Mouse (Mus musculus): ENCODE measurements around the gene Snrpa. TPM values are rescaled to one million over a fixed set of nuclear protein-coding genes. Genes with fewer than 3 reads are reported as not detected.

Snrpa gene
- polyA plus RNA-seq, 1 experiment from 2014 or later: 82.7 TPM

GRCm38 (mm10) chr7:27198355-27198754, 2.3 kb upstream of the Snrpa start:
- no peak for ATAC-seq (ENCODE audit: low FRiP score, low TSS enrichment)
- no peak for TF ChIP-seq CTCF (IDR thresholded peaks at IDR 0.05; ENCODE audit: low read depth)
- TF ChIP-seq EP300 (optimal IDR thresholded peaks at IDR 0.05): no peak
- Histone ChIP-seq H3K27ac (replicated peaks) (no peak overlapping the region), H3K9me3 (ENCODE audit: control insufficient read depth, low read length) (no peaks in the 10 kb centered on the region), H3K9ac (ENCODE audit: low read length) (no peak overlapping the region), H3K27me3 (ENCODE audit: control insufficient read depth, insufficient read depth, low read length) (no peaks in the 10 kb centered on the region), H3K4me2 (replicated peaks; ENCODE audit: low read depth) (no peak overlapping the region), H3K36me3 (ENCODE audit: control insufficient read depth, insufficient read depth, low read length) (peaks cover 3% of the 10 kb centered on the region; the same call in 1 of the 2 replicates), H3K4me3 (ENCODE audit: low read depth, low read length) (no peak overlapping the region), H3K4me1 (replicated peaks; ENCODE audit: control insufficient read depth, insufficient read depth) (peaks cover 4% of the 10 kb centered on the region)
- no peak for DNase-seq (ENCODE audit: low spot score)

- TF ChIP-seq EP300 (optimal IDR thresholded peaks at IDR 0.05): no peak
- no peak for TF ChIP-seq CTCF (IDR thresholded peaks at IDR 0.05; ENCODE audit: low read depth)
- Histone ChIP-seq H3K36me3 (ENCODE audit: control insufficient read depth, insufficient read depth, low read length) (peaks cover 3% of the 10 kb centered on the region; the same call in 1 of the 2 replicates), H3K27ac (replicated peaks) (no peak overlapping the region), H3K9me3 (ENCODE audit: control insufficient read depth, low read length) (no peaks in the 10 kb centered on the region), H3K4me2 (replicated peaks; ENCODE audit: low read depth) (no peak overlapping the region), H3K27me3 (ENCODE audit: control insufficient read depth, insufficient read depth, low read length) (no peaks in the 10 kb centered on the region), H3K4me1 (replicated peaks; ENCODE audit: control insufficient read depth, insufficient read depth) (peaks cover 4% of the 10 kb centered on the region), H3K9ac (ENCODE audit: low read length) (no peak overlapping the region), H3K4me3 (ENCODE audit: low read depth, low read length) (no peak overlapping the region)
- 88% methylated on average over 8 of the region's 8 CpGs for WGBS
- no peak for ATAC-seq (ENCODE audit: low FRiP score, low TSS enrichment)
- no peak for DNase-seq (ENCODE audit: low spot score)
Measured at GRCm38 (mm10) chr7:27197634-27198033, 1.6 kb upstream of the Snrpa start.

GRCm38 (mm10) chr7:27197136-27197535, 1.1 kb upstream of the Snrpa start:
- WGBS: 76% methylated on average over 3 of the region's 3 CpGs
- peaks cover 4% of the 10 kb centered on the region for H3K4me1 ChIP-seq (replicated peaks; ENCODE audit: control insufficient read depth, insufficient read depth)
- no peak overlapping the region for H3K4me3 ChIP-seq (ENCODE audit: low read depth, low read length)
- H3K36me3 ChIP-seq (ENCODE audit: control insufficient read depth, insufficient read depth, low read length): peaks cover 8% of the 10 kb centered on the region
- DNase-seq (ENCODE audit: low spot score): no peak
- no peak overlapping the region; the same call in 1 of the 2 replicates for H3K27ac ChIP-seq (replicated peaks)
- no peak for ATAC-seq (ENCODE audit: low FRiP score, low TSS enrichment)
- H3K9ac ChIP-seq (ENCODE audit: low read length): no peak overlapping the region
- H3K9me3 ChIP-seq (ENCODE audit: control insufficient read depth, low read length): no peaks in the 10 kb centered on the region
- TF ChIP-seq EP300 (optimal IDR thresholded peaks at IDR 0.05) (no peak), CTCF (IDR thresholded peaks at IDR 0.05; ENCODE audit: low read depth) (no peak)
- no peaks in the 10 kb centered on the region for H3K27me3 ChIP-seq (ENCODE audit: control insufficient read depth, insufficient read depth, low read length)
- H3K4me2 ChIP-seq (replicated peaks; ENCODE audit: low read depth): no peak overlapping the region

- Histone ChIP-seq H3K27ac (replicated peaks) (no peak overlapping the region), H3K4me3 (ENCODE audit: low read depth, low read length) (no peak overlapping the region), H3K9ac (ENCODE audit: low read length) (no peak overlapping the region), H3K36me3 (ENCODE audit: control insufficient read depth, insufficient read depth, low read length) (peaks cover 27% of the 10 kb centered on the region), H3K27me3 (ENCODE audit: control insufficient read depth, insufficient read depth, low read length) (no peaks in the 10 kb centered on the region), H3K9me3 (ENCODE audit: control insufficient read depth, low read length) (no peaks in the 10 kb centered on the region), H3K4me1 (replicated peaks; ENCODE audit: control insufficient read depth, insufficient read depth) (peaks cover 4% of the 10 kb centered on the region), H3K4me2 (replicated peaks; ENCODE audit: low read depth) (no peak overlapping the region)
- no peak for TF ChIP-seq EP300 (optimal IDR thresholded peaks at IDR 0.05)
- TF ChIP-seq CTCF (IDR thresholded peaks at IDR 0.05; ENCODE audit: low read depth): no peak
- no peak for DNase-seq (ENCODE audit: low spot score)
- 59% methylated on average over 4 of the region's 4 CpGs for WGBS
- no peak for ATAC-seq (ENCODE audit: low FRiP score, low TSS enrichment)
Measured at GRCm38 (mm10) chr7:27193731-27194130, 2.3 kb downstream of the Snrpa start.

GRCm38 (mm10) chr7:27192434-27192833, 3.6 kb downstream of the Snrpa start:
- WGBS: 91% methylated on average over 5 of the region's 5 CpGs
- H3K9me3 ChIP-seq (ENCODE audit: control insufficient read depth, low read length): no peaks in the 10 kb centered on the region
- no peak overlapping the region for H3K4me2 ChIP-seq (replicated peaks; ENCODE audit: low read depth)
- peaks cover 29% of the 10 kb centered on the region for H3K36me3 ChIP-seq (ENCODE audit: control insufficient read depth, insufficient read depth, low read length)
- no peak for ATAC-seq (ENCODE audit: low FRiP score, low TSS enrichment)
- DNase-seq (ENCODE audit: low spot score): no peak
- H3K9ac ChIP-seq (ENCODE audit: low read length): no peak overlapping the region
- TF ChIP-seq CTCF (IDR thresholded peaks at IDR 0.05; ENCODE audit: low read depth): no peak
- no peak for TF ChIP-seq EP300 (optimal IDR thresholded peaks at IDR 0.05)
- no peak overlapping the region for H3K27ac ChIP-seq (replicated peaks)
- H3K4me3 ChIP-seq (ENCODE audit: low read depth, low read length): no peak overlapping the region
- H3K4me1 ChIP-seq (replicated peaks; ENCODE audit: control insufficient read depth, insufficient read depth): peaks cover 4% of the 10 kb centered on the region
- H3K27me3 ChIP-seq (ENCODE audit: control insufficient read depth, insufficient read depth, low read length): no peaks in the 10 kb centered on the region

GRCm38 (mm10) chr7:27189271-27189931, 6.7 kb downstream of the Snrpa start:
- no peak overlapping the region for H3K9ac ChIP-seq (ENCODE audit: low read length)
- peak; percentile 51 for TF ChIP-seq CTCF (IDR thresholded peaks at IDR 0.05; ENCODE audit: low read depth)
- TF ChIP-seq EP300 (optimal IDR thresholded peaks at IDR 0.05): no peak
- DNase-seq (ENCODE audit: low spot score) (no peak), ATAC-seq (ENCODE audit: low FRiP score, low TSS enrichment) (no peak)
- WGBS: 98% methylated on average over 10 of the region's 10 CpGs
- H3K4me1 ChIP-seq (replicated peaks; ENCODE audit: control insufficient read depth, insufficient read depth): no peaks in the 10 kb centered on the region
- peaks cover 43% of the 10 kb centered on the region for H3K36me3 ChIP-seq (ENCODE audit: control insufficient read depth, insufficient read depth, low read length)
- H3K4me2 ChIP-seq (replicated peaks; ENCODE audit: low read depth): no peak overlapping the region
- H3K4me3 ChIP-seq (ENCODE audit: low read depth, low read length): no peak overlapping the region
- no peaks in the 10 kb centered on the region for H3K9me3 ChIP-seq (ENCODE audit: control insufficient read depth, low read length)
- H3K27me3 ChIP-seq (ENCODE audit: control insufficient read depth, insufficient read depth, low read length): no peaks in the 10 kb centered on the region
- no peak overlapping the region for H3K27ac ChIP-seq (replicated peaks)
